Mouse (Mus musculus): Measurements from ENCODE around the gene Kbtbd13. TPM values are rescaled to one million over a fixed set of nuclear protein-coding genes. Genes with fewer than 3 reads are reported as not detected.

The Kbtbd13 gene
- polyA plus RNA-seq, 1 experiment from 2014 or later = 0.16 TPM

GRCm38 (mm10) chr9:65386373-65387140, 4.9 kb downstream of the Kbtbd13 start:
- DNase-seq (ENCODE audit: low spot score, missing footprints) = no peak
- 51% methylated on average over 8 of the region's 8 CpGs for WGBS

DNA sequence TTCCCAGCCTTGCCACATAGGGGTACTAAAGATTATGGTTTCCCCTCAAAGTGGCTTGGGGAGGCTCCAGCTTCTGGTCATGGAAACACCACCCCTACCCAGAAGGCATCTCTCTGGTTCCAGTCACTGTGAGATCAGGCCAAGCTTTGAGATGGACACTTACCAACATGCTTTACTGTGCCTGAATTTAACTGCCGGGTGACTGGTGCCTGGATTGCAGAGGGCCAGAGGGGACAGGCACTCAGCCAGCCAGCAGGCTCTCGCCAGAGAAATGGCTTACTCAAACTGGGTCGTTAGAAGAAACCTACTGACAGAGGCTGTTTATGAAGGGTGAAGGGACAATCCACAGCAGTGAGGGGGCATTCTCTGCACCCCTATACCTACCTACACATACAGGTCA, 7.2 kb downstream of the Kbtbd13 start:
- H3K4me1 ChIP-seq (ENCODE audit: control insufficient read depth, insufficient read depth, low read length) = no peaks in the 10 kb centered on the region
- H3K27me3 ChIP-seq (ENCODE audit: control insufficient read depth, insufficient read depth, low read length) = peaks cover 2% of the 10 kb centered on the region
- H3K9me3 ChIP-seq (ENCODE audit: control insufficient read depth, low read length) = no peaks in the 10 kb centered on the region
- ATAC-seq (ENCODE audit: low FRiP score) (no peak), DNase-seq (ENCODE audit: low spot score, missing footprints) (no peak)
- H3K27ac ChIP-seq (ENCODE audit: low read depth, low read length) = no peak overlapping the region
- H3K36me3 ChIP-seq (ENCODE audit: control insufficient read depth, insufficient read depth, low read length) = no peaks in the 10 kb centered on the region
- 70% methylated on average over 3 of the region's 3 CpGs for WGBS
- H3K9ac ChIP-seq (ENCODE audit: low read length) = no peak overlapping the region
- H3K4me2 ChIP-seq = no peak overlapping the region
- H3K4me3 ChIP-seq (ENCODE audit: low read depth, low read length) = no peak overlapping the region

More at GRCm38 (mm10) chr9:65386373-65387140, 4.9 kb downstream of the Kbtbd13 start:
- Histone ChIP-seq H3K4me2 (no peak overlapping the region), H3K4me1 (ENCODE audit: control insufficient read depth, insufficient read depth, low read length) (no peaks in the 10 kb centered on the region; the same call in 1 of the 2 replicates), H3K9me3 (ENCODE audit: control insufficient read depth, low read length) (no peaks in the 10 kb centered on the region), H3K36me3 (ENCODE audit: control insufficient read depth, insufficient read depth, low read length) (no peaks in the 10 kb centered on the region), H3K27ac (ENCODE audit: low read depth, low read length) (no peak overlapping the region), H3K27me3 (ENCODE audit: control insufficient read depth, insufficient read depth, low read length) (peaks cover 19% of the 10 kb centered on the region), H3K9ac (ENCODE audit: low read length) (no peak overlapping the region), H3K4me3 (ENCODE audit: low read depth, low read length) (no peak overlapping the region)
- no peak for ATAC-seq (ENCODE audit: low FRiP score)

GRCm38 (mm10) chr9:65382751-65383097, 8.7 kb downstream of the Kbtbd13 start:
- no peaks in the 10 kb centered on the region for H3K36me3 ChIP-seq (ENCODE audit: control insufficient read depth, insufficient read depth, low read length)
- no peak overlapping the region for H3K4me2 ChIP-seq
- H3K9me3 ChIP-seq (ENCODE audit: control insufficient read depth, low read length) = no peaks in the 10 kb centered on the region
- no peak overlapping the region for H3K4me3 ChIP-seq (ENCODE audit: low read depth, low read length)
- H3K27ac ChIP-seq (ENCODE audit: low read depth, low read length) = no peak overlapping the region
- H3K4me1 ChIP-seq (ENCODE audit: control insufficient read depth, insufficient read depth, low read length) = no peaks in the 10 kb centered on the region
- 63% methylated on average over 3 of the region's 3 CpGs for WGBS
- DNase-seq (ENCODE audit: low spot score, missing footprints) (no peak), ATAC-seq (ENCODE audit: low FRiP score) (no peak)
- no peaks in the 10 kb centered on the region for H3K27me3 ChIP-seq (ENCODE audit: control insufficient read depth, insufficient read depth, low read length)
- H3K9ac ChIP-seq (ENCODE audit: low read length) = no peak overlapping the region

DNA sequence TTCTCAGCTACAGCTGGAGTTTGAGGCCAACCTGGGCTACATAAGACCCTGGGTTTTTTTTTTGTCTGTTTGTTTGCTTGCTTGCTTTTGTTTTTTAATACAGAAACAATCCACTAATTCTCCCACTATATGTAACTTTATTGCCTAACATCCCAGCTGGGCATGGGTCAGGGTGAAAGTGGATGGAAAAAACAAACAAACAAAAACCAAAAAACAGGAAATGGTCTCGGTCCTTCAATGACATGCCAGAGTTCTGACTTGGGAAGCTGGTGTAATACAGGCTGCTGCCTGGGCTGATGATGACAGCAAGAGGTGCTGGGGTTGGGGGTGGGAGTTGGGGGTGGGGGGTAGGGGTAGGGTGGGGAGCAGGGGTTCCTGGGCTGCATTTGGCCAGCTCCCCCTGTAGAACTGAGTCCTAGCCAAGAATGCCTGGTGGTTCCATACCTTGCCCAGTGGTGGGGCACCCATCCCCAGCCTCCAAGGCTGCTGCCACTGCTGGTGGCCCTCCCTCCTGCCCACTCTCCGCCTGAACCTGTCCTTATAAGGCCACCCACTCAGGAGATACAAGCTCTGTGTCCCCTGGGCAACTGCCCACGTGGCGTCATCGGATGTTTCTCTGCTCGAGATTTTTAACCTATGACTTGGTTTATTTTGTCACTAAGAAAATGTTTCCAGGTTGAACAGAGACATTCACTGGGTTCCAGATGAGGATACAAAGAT, 9.3 kb downstream of the Kbtbd13 start:
- Histone ChIP-seq H3K36me3 (ENCODE audit: control insufficient read depth, insufficient read depth, low read length) (no peaks in the 10 kb centered on the region), H3K4me1 (ENCODE audit: control insufficient read depth, insufficient read depth, low read length) (no peaks in the 10 kb centered on the region), H3K27me3 (ENCODE audit: control insufficient read depth, insufficient read depth, low read length) (no peaks in the 10 kb centered on the region), H3K4me2 (no peak overlapping the region), H3K4me3 (ENCODE audit: low read depth, low read length) (no peak overlapping the region), H3K27ac (ENCODE audit: low read depth, low read length) (no peak overlapping the region), H3K9ac (ENCODE audit: low read length) (no peak overlapping the region), H3K9me3 (ENCODE audit: control insufficient read depth, low read length) (no peaks in the 10 kb centered on the region)
- DNase-seq (ENCODE audit: low spot score, missing footprints) (no peak), ATAC-seq (ENCODE audit: low FRiP score) (no peak)
- 85% methylated on average over 6 of the region's 6 CpGs for WGBS

DNA sequence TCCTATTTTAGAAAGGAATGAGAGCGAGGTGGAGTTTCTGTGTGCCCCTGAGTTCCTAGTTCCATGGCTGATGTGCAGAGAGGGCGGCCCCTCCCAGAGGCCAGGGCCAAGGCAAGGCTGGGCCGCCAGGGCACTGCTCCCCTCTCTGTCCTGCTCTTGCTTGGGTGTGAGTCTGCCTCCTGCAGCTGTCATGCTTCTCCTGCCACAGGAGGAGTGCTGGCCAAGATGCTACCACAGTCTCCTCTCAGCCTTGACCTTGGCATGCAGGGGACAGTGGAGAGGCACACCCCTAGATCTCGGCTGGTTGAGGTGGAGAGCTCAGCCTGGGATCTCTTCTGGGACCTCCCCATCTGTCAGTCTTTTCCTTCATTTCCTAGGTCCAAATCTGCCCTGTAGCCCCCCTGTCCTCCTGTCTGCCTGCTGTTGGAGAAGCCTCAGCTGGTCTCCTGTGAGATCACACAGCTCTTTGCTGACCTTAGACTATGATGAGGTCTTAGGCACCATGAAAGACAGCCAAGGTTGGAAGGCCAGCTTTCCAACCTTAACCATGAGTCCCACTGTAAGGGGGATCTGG, 10.3 kb downstream of the Kbtbd13 start:
- Histone ChIP-seq H3K9me3 (ENCODE audit: control insufficient read depth, low read length) (no peaks in the 10 kb centered on the region), H3K36me3 (ENCODE audit: control insufficient read depth, insufficient read depth, low read length) (no peaks in the 10 kb centered on the region), H3K27ac (ENCODE audit: low read depth, low read length) (no peak overlapping the region), H3K9ac (ENCODE audit: low read length) (no peak overlapping the region), H3K4me1 (ENCODE audit: control insufficient read depth, insufficient read depth, low read length) (no peaks in the 10 kb centered on the region), H3K27me3 (ENCODE audit: control insufficient read depth, insufficient read depth, low read length) (no peaks in the 10 kb centered on the region), H3K4me2 (no peak overlapping the region), H3K4me3 (ENCODE audit: low read depth, low read length) (no peak overlapping the region)
- 88% methylated on average over 4 of the region's 4 CpGs for WGBS
- no peak for ATAC-seq (ENCODE audit: low FRiP score)
- no peak for DNase-seq (ENCODE audit: low spot score, missing footprints)

DNA sequence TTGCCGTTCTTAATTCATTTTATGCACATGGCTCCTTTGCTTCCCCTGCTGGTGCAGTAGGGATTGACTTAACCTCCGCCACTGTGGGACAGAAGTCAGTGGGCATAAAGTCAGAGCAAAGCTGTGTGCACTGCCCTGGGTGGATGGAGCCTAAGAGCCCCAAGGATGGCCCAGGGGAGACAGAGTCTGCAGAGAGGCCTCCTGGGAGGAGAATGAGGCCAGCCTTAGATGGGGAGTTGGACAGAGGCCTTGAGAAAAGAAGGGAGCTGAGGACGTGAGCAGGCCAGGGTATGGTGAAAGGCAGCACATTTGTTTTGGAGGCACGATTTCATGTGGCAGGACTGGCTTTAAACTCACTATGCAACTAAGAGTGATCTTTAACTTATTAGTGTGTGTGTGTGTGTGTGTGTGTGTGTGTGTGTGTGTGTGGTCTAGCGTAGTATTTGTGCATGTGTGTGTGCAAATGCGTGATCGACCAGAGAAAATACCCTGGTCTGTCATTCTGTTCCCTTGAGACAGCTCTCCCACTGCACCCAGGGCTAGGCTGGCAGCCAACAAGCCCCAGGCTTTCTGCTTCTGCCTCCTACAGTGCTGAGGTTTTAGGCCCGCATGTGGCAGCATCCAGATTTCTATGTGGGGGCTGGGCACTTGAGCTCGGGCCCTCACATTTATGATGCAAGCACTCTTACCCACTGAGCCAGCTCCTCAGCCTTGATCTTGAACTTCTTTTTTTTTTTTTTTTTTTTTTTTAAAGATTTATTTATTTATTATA, 16.1 kb downstream of the Kbtbd13 start:
- Histone ChIP-seq H3K4me3 (ENCODE audit: low read depth, low read length) (no peak overlapping the region), H3K27ac (ENCODE audit: low read depth, low read length) (no peak overlapping the region), H3K4me2 (no peak overlapping the region), H3K9me3 (ENCODE audit: control insufficient read depth, low read length) (no peaks in the 10 kb centered on the region), H3K36me3 (ENCODE audit: control insufficient read depth, insufficient read depth, low read length) (no peaks in the 10 kb centered on the region), H3K4me1 (ENCODE audit: control insufficient read depth, insufficient read depth, low read length) (no peaks in the 10 kb centered on the region), H3K9ac (ENCODE audit: low read length) (no peak overlapping the region), H3K27me3 (ENCODE audit: control insufficient read depth, insufficient read depth, low read length) (no peaks in the 10 kb centered on the region)
- ATAC-seq (ENCODE audit: low FRiP score) = no peak
- no peak for DNase-seq (ENCODE audit: low spot score, missing footprints)
- 87% methylated on average over 9 of the region's 9 CpGs for WGBS

DNA sequence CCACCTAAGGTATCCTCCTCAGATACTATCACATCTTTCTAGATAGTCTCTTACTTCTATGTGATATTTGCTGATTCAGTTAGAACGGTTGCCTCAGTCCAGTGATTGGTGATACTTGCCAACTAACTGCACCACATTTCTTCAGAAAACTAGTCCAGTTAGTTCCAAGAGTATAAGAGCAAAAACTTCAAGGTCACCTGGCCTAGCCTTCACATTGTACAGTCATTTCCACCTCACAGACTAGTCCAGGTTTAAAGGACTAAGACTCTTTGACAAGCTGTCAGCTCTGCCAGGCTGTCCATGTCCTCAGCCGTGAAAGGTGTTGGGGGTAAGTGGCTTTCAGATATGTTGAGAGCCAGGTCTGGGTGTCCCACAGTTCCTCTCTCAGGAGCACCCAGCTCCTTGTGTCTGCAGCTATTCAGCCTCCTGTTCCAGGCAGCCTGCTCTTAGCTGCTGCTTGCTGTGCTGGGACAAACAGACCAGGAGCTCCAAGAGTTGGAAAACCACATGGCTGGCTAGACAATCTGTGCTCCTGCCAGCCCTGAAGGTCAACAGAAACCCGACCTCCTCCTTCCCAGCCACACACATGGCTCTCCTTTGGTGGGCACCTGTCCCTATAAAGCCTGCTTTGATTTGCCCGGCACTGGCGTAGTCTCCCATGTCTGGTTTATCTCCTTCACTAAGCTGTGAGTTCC, 16.8 kb downstream of the Kbtbd13 start:
- H3K9ac ChIP-seq (ENCODE audit: low read length) = no peak overlapping the region
- 78% methylated on average over 5 of the region's 5 CpGs for WGBS
- H3K27ac ChIP-seq (ENCODE audit: low read depth, low read length) = no peak overlapping the region
- no peaks in the 10 kb centered on the region for H3K9me3 ChIP-seq (ENCODE audit: control insufficient read depth, low read length)
- H3K4me1 ChIP-seq (ENCODE audit: control insufficient read depth, insufficient read depth, low read length) = no peaks in the 10 kb centered on the region
- H3K27me3 ChIP-seq (ENCODE audit: control insufficient read depth, insufficient read depth, low read length) = no peaks in the 10 kb centered on the region
- ATAC-seq (ENCODE audit: low FRiP score) = no peak
- no peak for DNase-seq (ENCODE audit: low spot score, missing footprints)
- no peaks in the 10 kb centered on the region for H3K36me3 ChIP-seq (ENCODE audit: control insufficient read depth, insufficient read depth, low read length)
- H3K4me3 ChIP-seq (ENCODE audit: low read depth, low read length) = no peak overlapping the region
- no peak overlapping the region for H3K4me2 ChIP-seq

DNA sequence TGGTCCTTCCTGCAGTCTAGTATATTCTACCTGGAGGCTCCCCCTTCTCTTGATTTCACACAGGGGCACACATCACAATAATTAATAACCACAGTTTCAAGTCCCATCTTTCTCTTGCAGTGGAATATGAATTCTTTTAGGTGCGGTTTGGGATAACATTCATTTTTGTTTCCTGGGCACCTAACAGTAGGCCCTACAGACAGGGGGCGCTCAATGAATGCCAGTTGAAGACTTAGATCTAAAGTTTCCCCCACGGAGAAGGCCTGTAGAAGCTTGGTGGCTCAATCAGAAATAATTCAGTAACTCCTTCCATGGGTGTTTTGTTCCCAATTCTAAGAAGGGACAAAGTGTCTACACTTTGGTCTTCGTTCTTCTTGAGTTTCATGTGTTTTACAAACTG, 19.0 kb downstream of the Kbtbd13 start:
- Histone ChIP-seq H3K27ac (ENCODE audit: low read depth, low read length) (no peak overlapping the region), H3K4me3 (ENCODE audit: low read depth, low read length) (no peak overlapping the region), H3K27me3 (ENCODE audit: control insufficient read depth, insufficient read depth, low read length) (no peaks in the 10 kb centered on the region), H3K4me2 (no peak overlapping the region), H3K9ac (ENCODE audit: low read length) (no peak overlapping the region), H3K9me3 (ENCODE audit: control insufficient read depth, low read length) (no peaks in the 10 kb centered on the region), H3K4me1 (ENCODE audit: control insufficient read depth, insufficient read depth, low read length) (no peaks in the 10 kb centered on the region), H3K36me3 (ENCODE audit: control insufficient read depth, insufficient read depth, low read length) (no peaks in the 10 kb centered on the region)
- WGBS = 81% methylated on average over 4 of the region's 4 CpGs
- DNase-seq (ENCODE audit: low spot score, missing footprints) (no peak), ATAC-seq (ENCODE audit: low FRiP score) (no peak)
